Mouse (Mus musculus) midbrain, embryonic 11.5 days (tissue): ENCODE measurements at regions not wholly inside any gene's neighbourhood (a gene's known extent, or its start where the extent isn't known, plus 50 kb on each side); places are given as distances from the start of the nearest gene placed in this dataset.

Experiments
- ATAC-seq: fragments of 200-750 bp; cut with Nextera tagmentation; 2 replicates; pipeline ENCODE4 v1.8.0; 2017; ENCODE audit warnings: moderate TSS enrichment, moderate library complexity; ENCODE audit not compliant: low FRiP score
- DNase-seq: peaks from one replicate; pipeline ENCODE4 v3.0.0; 2015; ENCODE audit warnings: low spot score; ENCODE audit errors: missing footprints
- H3K27ac ChIP-seq: fragments of 300-500 bp; sonication (generic); 2 replicates; pipeline ENCODE4 v1.5.1; 2014; ENCODE audit warnings: low read depth, low read length
- H3K27me3 ChIP-seq: fragments of 300-500 bp; sonication (generic); 2 replicates; pipeline ENCODE4 v1.6.1; 2014; ENCODE audit warnings: mild to moderate bottlenecking, low read length, moderate library complexity, mixed read lengths; ENCODE audit not compliant: control insufficient read depth, insufficient read depth
- H3K36me3 ChIP-seq: fragments of 300-500 bp; sonication (generic); 2 replicates; pipeline ENCODE4 v1.6.1; 2014; ENCODE audit warnings: mild to moderate bottlenecking, low read length, moderate library complexity, mixed read lengths; ENCODE audit not compliant: control insufficient read depth, insufficient read depth
- H3K4me1 ChIP-seq: fragments of 300-500 bp; sonication (generic); 2 replicates; pipeline ENCODE4 v1.6.1; 2014; ENCODE audit warnings: low read length; ENCODE audit not compliant: control insufficient read depth, insufficient read depth
- H3K4me2 ChIP-seq: fragments of 300-500 bp; sonication (generic); 2 replicates; pipeline ENCODE4 v1.6.1; 2014; ENCODE audit warnings: mild to moderate bottlenecking, moderate library complexity
- H3K4me3 ChIP-seq: fragments of 300-500 bp; sonication (generic); 2 replicates; pipeline ENCODE4 v1.5.1; 2014; ENCODE audit warnings: low read depth, low read length
- H3K9ac ChIP-seq: fragments of 300-500 bp; sonication (generic); 2 replicates; pipeline ENCODE4 v1.6.1; 2014; ENCODE audit warnings: low read length
- H3K9me3 ChIP-seq: fragments of 300-500 bp; sonication (generic); 2 replicates; pipeline ENCODE4 v1.6.1; 2016; ENCODE audit warnings: low read length; ENCODE audit not compliant: control insufficient read depth
- WGBS: fragments of 180-500 bp; shearing (Covaris S2); extraction: QIAGEN DNeasy Blood & Tissue Kit; methylation state at CpG from one replicate; pipeline ENCODE4 v1.1.7; 2014; 5-methylcytosine and 5-hydroxymethylcytosine counted together

GRCm38 (mm10) chr14:103962303-103962881, 118.2 kb upstream of the Ednrb start:
- DNase-seq = no peak
- no peaks in the 10 kb centered on the region for H3K4me1 ChIP-seq
- ATAC-seq = no peak
- H3K9me3 ChIP-seq = no peaks in the 10 kb centered on the region
- 87% methylated on average over 11 of the region's 11 CpGs for WGBS
- no peaks in the 10 kb centered on the region for H3K36me3 ChIP-seq
- H3K4me2 ChIP-seq = no peak overlapping the region
- no peak overlapping the region for H3K9ac ChIP-seq
- H3K27me3 ChIP-seq = no peaks in the 10 kb centered on the region
- H3K4me3 ChIP-seq = no peak overlapping the region
- H3K27ac ChIP-seq = no peak overlapping the region

GRCm38 (mm10) chr14:103951899-103952298, 107.7 kb upstream of the Ednrb start:
- H3K4me2 ChIP-seq = no peak overlapping the region
- no peaks in the 10 kb centered on the region for H3K36me3 ChIP-seq
- H3K9me3 ChIP-seq = no peaks in the 10 kb centered on the region
- ATAC-seq (no peak), DNase-seq (peak; percentile 75)
- no peaks in the 10 kb centered on the region for H3K27me3 ChIP-seq
- WGBS = 74% methylated on average over 6 of the region's 6 CpGs
- no peak overlapping the region for H3K9ac ChIP-seq
- no peak overlapping the region for H3K27ac ChIP-seq
- H3K4me3 ChIP-seq = no peak overlapping the region
- peaks cover 8% of the 10 kb centered on the region for H3K4me1 ChIP-seq

GRCm38 (mm10) chr14:103949950-103950349, 105.7 kb upstream of the Ednrb start:
- 70% methylated on average over 6 of the region's 6 CpGs for WGBS
- peaks cover 8% of the 10 kb centered on the region for H3K4me1 ChIP-seq
- no peaks in the 10 kb centered on the region for H3K9me3 ChIP-seq
- no peaks in the 10 kb centered on the region for H3K27me3 ChIP-seq
- H3K4me2 ChIP-seq = no peak overlapping the region
- H3K36me3 ChIP-seq = no peaks in the 10 kb centered on the region
- no peak overlapping the region for H3K9ac ChIP-seq
- H3K4me3 ChIP-seq = no peak overlapping the region
- H3K27ac ChIP-seq = no peak overlapping the region
- peak; percentile 75 for DNase-seq
- no peak for ATAC-seq

GRCm38 (mm10) chr14:103948026-103948777, 104.0 kb upstream of the Ednrb start:
- WGBS = 20% methylated on average over 3 of the region's 3 CpGs

GRCm38 (mm10) chr14:103945753-103946152, 101.6 kb upstream of the Ednrb start:
- H3K4me2 ChIP-seq = no peak overlapping the region
- WGBS = 66% methylated on average over 1 of the region's 1 CpGs
- H3K4me1 ChIP-seq = peaks cover 8% of the 10 kb centered on the region
- H3K27me3 ChIP-seq = no peaks in the 10 kb centered on the region
- DNase-seq (no peak), ATAC-seq (no peak)
- H3K9me3 ChIP-seq = no peaks in the 10 kb centered on the region
- H3K27ac ChIP-seq = no peak overlapping the region
- H3K9ac ChIP-seq = no peak overlapping the region
- H3K4me3 ChIP-seq = no peak overlapping the region
- H3K36me3 ChIP-seq = no peaks in the 10 kb centered on the region

More at GRCm38 (mm10) chr14:103948026-103948777, 104.0 kb upstream of the Ednrb start:
- Histone ChIP-seq H3K4me1 (peaks cover 8% of the 10 kb centered on the region), H3K4me3 (no peak overlapping the region), H3K9me3 (no peaks in the 10 kb centered on the region), H3K27ac (peak overlapping the region; percentile 48; the same call in 1 of the 2 replicates), H3K4me2 (no peak overlapping the region), H3K9ac (no peak overlapping the region), H3K36me3 (no peaks in the 10 kb centered on the region), H3K27me3 (no peaks in the 10 kb centered on the region)
- ATAC-seq = peak; percentile 89
- peak; percentile 87 for DNase-seq

- Histone ChIP-seq H3K4me3 (no peak overlapping the region), H3K27ac (no peak overlapping the region; the same call in 1 of the 2 replicates), H3K36me3 (no peaks in the 10 kb centered on the region), H3K27me3 (no peaks in the 10 kb centered on the region), H3K4me1 (peaks cover 3% of the 10 kb centered on the region), H3K4me2 (no peak overlapping the region), H3K9me3 (no peaks in the 10 kb centered on the region), H3K9ac (no peak overlapping the region)
- peak; percentile 81 for ATAC-seq
- 4% methylated on average over 3 of the region's 3 CpGs for WGBS
- DNase-seq = no peak
These were observed 95.7 kb upstream of the Ednrb start for GRCm38 (mm10) chr14:103939867-103940266.

GRCm38 (mm10) chr14:103938937-103939336, 94.7 kb upstream of the Ednrb start:
- Histone ChIP-seq H3K4me2 (no peak overlapping the region), H3K27ac (no peak overlapping the region)
- 87% methylated on average over 5 of the region's 5 CpGs for WGBS

GRCm38 (mm10) chr14:103938201-103938600, 94.0 kb upstream of the Ednrb start:
- H3K27me3 ChIP-seq = no peaks in the 10 kb centered on the region
- H3K9ac ChIP-seq = no peak overlapping the region
- no peak for ATAC-seq
- H3K27ac ChIP-seq = no peak overlapping the region
- H3K4me3 ChIP-seq = no peak overlapping the region
- no peaks in the 10 kb centered on the region for H3K36me3 ChIP-seq
- no peaks in the 10 kb centered on the region for H3K9me3 ChIP-seq
- DNase-seq = peak; percentile 64
- peaks cover 3% of the 10 kb centered on the region for H3K4me1 ChIP-seq
- 93% methylated on average over 9 of the region's 9 CpGs for WGBS
- no peak overlapping the region for H3K4me2 ChIP-seq

More at GRCm38 (mm10) chr14:103938937-103939336, 94.7 kb upstream of the Ednrb start:
- Histone ChIP-seq H3K36me3 (no peaks in the 10 kb centered on the region), H3K9me3 (no peaks in the 10 kb centered on the region), H3K4me1 (peaks cover 3% of the 10 kb centered on the region), H3K4me3 (no peak overlapping the region), H3K9ac (no peak overlapping the region), H3K27me3 (no peaks in the 10 kb centered on the region)
- ATAC-seq (no peak), DNase-seq (peak; percentile 62)

- Histone ChIP-seq H3K36me3 (no peaks in the 10 kb centered on the region), H3K9ac (no peak overlapping the region), H3K4me2 (no peak overlapping the region), H3K27me3 (no peaks in the 10 kb centered on the region), H3K4me3 (no peak overlapping the region), H3K27ac (no peak overlapping the region), H3K9me3 (no peaks in the 10 kb centered on the region), H3K4me1 (peaks cover 3% of the 10 kb centered on the region)
- 93% methylated on average over 6 of the region's 6 CpGs for WGBS
- ATAC-seq (no peak), DNase-seq (peak; percentile 2)
These were observed 93.5 kb upstream of the Ednrb start for GRCm38 (mm10) chr14:103937700-103938099.
